Mouse (Mus musculus) kidney, embryonic 15.5 days (tissue): Measurements from ENCODE around the gene Hsd17b1. TPM values are rescaled to one million over a fixed set of nuclear protein-coding genes. Genes with fewer than 3 reads are reported as not detected.

Experiments used
- ATAC-seq: fragments of 200-750 bp; cut with Nextera tagmentation; replicated peaks from 2 replicates; pipeline ENCODE4 v1.8.0; 2017; ENCODE audit warnings: moderate TSS enrichment; ENCODE audit not compliant: low FRiP score
- H3K27ac ChIP-seq: fragments of 300-500 bp; sonication (generic); 2 replicates; pipeline ENCODE4 v1.5.1; 2015; ENCODE audit warnings: mild to moderate bottlenecking, inconsistent platforms
- H3K27me3 ChIP-seq: fragments of 300-500 bp; sonication (generic); 2 replicates; pipeline ENCODE4 v1.6.1; 2015; ENCODE audit warnings: inconsistent platforms
- H3K36me3 ChIP-seq: fragments of 300-500 bp; sonication (generic); 2 replicates; pipeline ENCODE4 v1.6.1; 2015; ENCODE audit warnings: inconsistent platforms
- H3K4me1 ChIP-seq: fragments of 300-500 bp; sonication (generic); 2 replicates; pipeline ENCODE4 v1.6.1; 2015; ENCODE audit warnings: inconsistent platforms
- H3K4me2 ChIP-seq: fragments of 300-500 bp; sonication (generic); 2 replicates; pipeline ENCODE4 v1.6.1; 2015; ENCODE audit warnings: moderate library complexity, mild to moderate bottlenecking, inconsistent platforms
- H3K4me3 ChIP-seq: fragments of 300-500 bp; sonication (generic); replicated peaks from 2 replicates; pipeline ENCODE4 v1.5.1; 2015; ENCODE audit warnings: mild to moderate bottlenecking, inconsistent platforms
- H3K9ac ChIP-seq: fragments of 300-500 bp; sonication (generic); 2 replicates; pipeline ENCODE4 v1.6.1; 2015; ENCODE audit warnings: mild to moderate bottlenecking, inconsistent platforms
- H3K9me3 ChIP-seq: fragments of 300-500 bp; sonication (generic); replicated peaks from 2 replicates; pipeline ENCODE4 v1.6.1; 2016; ENCODE audit warnings: inconsistent platforms
- WGBS: fragments of 180-500 bp; shearing (Covaris S2); methylation state at CpG from one replicate; pipeline ENCODE4 v1.1.7; 2015; ENCODE audit warnings: mixed read lengths; 5-methylcytosine and 5-hydroxymethylcytosine counted together
- polyA plus RNA-seq: library from polyadenylated mRNA; unstranded; fragments of >200 nt; fragmentation: Nextera tagmentation; extraction: Ambion mirVana; gene quantifications from 2 replicates; pipeline ENCODE4 v1.2.1, GENCODE M21; 2015

Hsd17b1 gene
- polyA plus RNA-seq, 1 experiment from 2014 or later, result 0.19 TPM

DNA sequence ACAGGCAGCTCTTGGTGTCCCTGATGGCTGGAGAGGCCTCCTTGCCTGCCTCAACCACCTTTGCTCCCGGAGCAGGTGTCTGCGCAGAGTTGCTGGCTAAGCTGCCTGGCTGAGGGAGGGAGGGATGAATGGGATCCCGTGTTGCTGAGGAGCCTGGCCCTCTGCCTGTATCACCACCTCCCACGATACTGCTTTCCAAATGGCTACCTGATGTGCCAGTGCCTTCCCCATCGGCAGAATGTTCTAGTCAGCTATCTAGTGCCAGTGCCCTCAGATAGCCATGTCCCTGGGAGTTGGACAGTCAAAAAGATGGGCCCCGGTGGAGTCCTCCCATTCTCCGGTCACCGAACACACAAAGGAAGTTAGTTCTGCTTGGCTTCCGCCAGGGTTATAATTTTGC lies 27.9 kb upstream of the Hsd17b1 start:
- Histone ChIP-seq H3K9me3 (no peaks in the 10 kb centered on the region), H3K9ac (no peak overlapping the region), H3K36me3 (peaks cover 67% of the 10 kb centered on the region), H3K4me2 (no peak overlapping the region), H3K4me1 (no peaks in the 10 kb centered on the region), H3K27ac (no peak overlapping the region), H3K27me3 (no peaks in the 10 kb centered on the region), H3K4me3 (no peak overlapping the region)
- WGBS, result 88% methylated on average over 9 of the region's 9 CpGs
- no peak for ATAC-seq

GRCm38 (mm10) chr11:101051051-101051493 lies 27.1 kb upstream of the Hsd17b1 start:
- no peak for ATAC-seq
- 90% methylated on average over 6 of the region's 6 CpGs for WGBS
- Histone ChIP-seq H3K4me3 (no peak overlapping the region), H3K9me3 (no peaks in the 10 kb centered on the region), H3K27me3 (no peaks in the 10 kb centered on the region), H3K36me3 (peaks cover 60% of the 10 kb centered on the region), H3K4me2 (no peak overlapping the region), H3K4me1 (no peaks in the 10 kb centered on the region), H3K9ac (no peak overlapping the region), H3K27ac (no peak overlapping the region)

GRCm38 (mm10) chr11:101051617-101052016 lies 26.6 kb upstream of the Hsd17b1 start:
- peaks cover 56% of the 10 kb centered on the region for H3K36me3 ChIP-seq
- no peak overlapping the region for H3K4me2 ChIP-seq
- no peak for ATAC-seq
- H3K27ac ChIP-seq, result no peak overlapping the region
- no peak overlapping the region for H3K9ac ChIP-seq
- 0 out of 2 replicates have a peak, but pooled peaks cover 2% of the 10 kb centered on the region for H3K4me1 ChIP-seq
- WGBS, result 80% methylated on average over 8 of the region's 8 CpGs
- no peaks in the 10 kb centered on the region for H3K27me3 ChIP-seq
- no peak overlapping the region for H3K4me3 ChIP-seq
- no peaks in the 10 kb centered on the region for H3K9me3 ChIP-seq

DNA sequence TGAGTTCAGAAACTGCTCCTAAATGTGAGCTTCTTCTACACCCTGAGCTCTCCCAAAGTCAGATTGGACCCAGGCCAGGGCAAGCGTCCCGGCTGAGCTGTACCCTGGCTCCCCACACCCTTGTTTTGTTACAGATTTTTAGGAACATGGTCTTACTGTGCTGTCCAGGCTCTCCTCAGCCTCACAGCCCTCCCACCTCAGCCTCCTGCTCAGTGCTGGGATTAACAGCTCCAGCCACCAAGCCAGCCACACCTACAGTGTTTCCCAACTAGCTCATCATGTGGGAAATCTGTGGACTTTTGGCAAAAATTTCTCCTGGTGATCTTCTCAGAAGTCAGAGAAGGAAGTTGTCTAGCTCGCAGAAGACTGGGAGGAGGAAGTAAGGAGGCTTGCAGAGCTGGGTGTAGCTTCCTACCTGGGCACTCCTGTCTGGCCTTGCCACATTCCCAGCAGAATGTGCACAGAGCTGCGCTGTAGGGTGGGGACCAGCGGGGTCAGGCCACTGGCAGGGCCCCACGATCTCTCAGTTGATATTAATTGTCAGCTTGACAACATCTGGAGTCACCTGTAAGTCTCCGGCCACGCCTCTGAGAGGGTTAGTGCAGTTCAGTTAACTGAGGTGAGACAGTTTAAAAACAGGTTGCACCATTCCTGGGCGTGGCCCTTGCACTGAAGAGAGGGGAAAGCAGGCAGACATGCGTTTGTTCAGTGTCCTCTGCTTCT lies 25.3 kb upstream of the Hsd17b1 start:
- 89% methylated on average over 10 of the region's 10 CpGs for WGBS
- no peak overlapping the region for H3K27ac ChIP-seq
- no peak overlapping the region for H3K9ac ChIP-seq

GRCm38 (mm10) chr11:101053974-101054373 lies 24.2 kb upstream of the Hsd17b1 start:
- 100% methylated on average over 1 of the region's 1 CpGs for WGBS
- H3K36me3 ChIP-seq, result peaks cover 54% of the 10 kb centered on the region

More for the DNA sequence above, 25.3 kb upstream of the Hsd17b1 start:
- Histone ChIP-seq H3K4me2 (no peak overlapping the region), H3K4me1 (peaks cover 10% of the 10 kb centered on the region), H3K4me3 (no peak overlapping the region), H3K9me3 (no peaks in the 10 kb centered on the region), H3K36me3 (peaks cover 65% of the 10 kb centered on the region), H3K27me3 (no peaks in the 10 kb centered on the region)
- no peak for ATAC-seq

GRCm38 (mm10) chr11:101055418-101055817 lies 22.8 kb upstream of the Hsd17b1 start:
- Histone ChIP-seq H3K9me3 (no peaks in the 10 kb centered on the region), H3K9ac (no peak overlapping the region), H3K36me3 (peaks cover 41% of the 10 kb centered on the region), H3K4me2 (no peak overlapping the region), H3K4me1 (peaks cover 34% of the 10 kb centered on the region), H3K27me3 (no peaks in the 10 kb centered on the region), H3K4me3 (no peak overlapping the region), H3K27ac (no peak overlapping the region)
- ATAC-seq, result no peak
- whole genome bisulfite sequencing, result 78% methylated on average over 14 of the region's 14 CpGs

More at GRCm38 (mm10) chr11:101053974-101054373, 24.2 kb upstream of the Hsd17b1 start:
- Histone ChIP-seq H3K9ac (no peak overlapping the region), H3K4me1 (peaks cover 20% of the 10 kb centered on the region), H3K9me3 (no peaks in the 10 kb centered on the region), H3K27me3 (no peaks in the 10 kb centered on the region), H3K4me3 (no peak overlapping the region), H3K27ac (no peak overlapping the region), H3K4me2 (no peak overlapping the region)
- ATAC-seq, result no peak

GRCm38 (mm10) chr11:101056885-101057284 lies 21.3 kb upstream of the Hsd17b1 start:
- H3K27ac ChIP-seq, result peak overlapping the region; percentile 38
- WGBS, result 48% methylated on average over 8 of the region's 8 CpGs
- peak; percentile 47; the same call in 1 of the 2 replicates for ATAC-seq
- peaks cover 46% of the 10 kb centered on the region for H3K4me1 ChIP-seq
- no peaks in the 10 kb centered on the region for H3K9me3 ChIP-seq
- H3K4me2 ChIP-seq, result no peak overlapping the region
- H3K4me3 ChIP-seq, result no peak overlapping the region
- H3K27me3 ChIP-seq, result no peaks in the 10 kb centered on the region
- no peak overlapping the region for H3K9ac ChIP-seq
- peaks cover 35% of the 10 kb centered on the region for H3K36me3 ChIP-seq

DNA sequence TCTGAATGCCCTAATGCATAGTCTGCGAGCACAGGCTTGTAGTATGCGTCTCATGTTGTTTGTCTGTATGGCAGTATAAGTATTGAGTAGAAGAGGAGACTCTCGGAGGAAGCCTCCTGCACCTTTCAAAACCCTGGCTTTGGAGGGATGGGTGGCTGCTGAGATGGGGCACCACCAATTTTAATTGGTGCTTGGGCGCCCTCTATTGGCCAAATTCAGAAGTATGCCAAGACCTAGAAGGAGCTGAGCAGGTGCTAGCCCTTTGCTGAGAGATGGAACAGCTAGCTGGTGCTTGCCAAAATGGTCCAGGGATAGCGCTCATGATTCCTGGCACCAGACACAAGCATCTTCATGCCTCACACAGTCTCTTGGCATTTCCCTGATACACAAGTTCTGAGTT lies 20.4 kb upstream of the Hsd17b1 start:
- no peak overlapping the region for H3K9ac ChIP-seq
- H3K4me2 ChIP-seq, result no peak overlapping the region
- no peak for ATAC-seq
- peaks cover 55% of the 10 kb centered on the region for H3K4me1 ChIP-seq
- H3K27me3 ChIP-seq, result no peaks in the 10 kb centered on the region
- no peak overlapping the region for H3K4me3 ChIP-seq
- H3K9me3 ChIP-seq, result no peaks in the 10 kb centered on the region
- 0 out of 2 replicates have a peak overlapping the region, but pooled peaks have one; percentile 38 for H3K27ac ChIP-seq
- WGBS, result 33% methylated on average over 5 of the region's 5 CpGs
- peaks cover 36% of the 10 kb centered on the region for H3K36me3 ChIP-seq

GRCm38 (mm10) chr11:101058726-101059125 lies 19.5 kb upstream of the Hsd17b1 start:
- WGBS, result 46% methylated on average over 5 of the region's 5 CpGs
- H3K4me2 ChIP-seq, result no peak overlapping the region
- no peak for ATAC-seq
- H3K36me3 ChIP-seq, result peaks cover 27% of the 10 kb centered on the region
- peaks cover 64% of the 10 kb centered on the region for H3K4me1 ChIP-seq
- H3K27me3 ChIP-seq, result no peaks in the 10 kb centered on the region
- peak overlapping the region; percentile 87 for H3K27ac ChIP-seq
- no peaks in the 10 kb centered on the region for H3K9me3 ChIP-seq
- H3K4me3 ChIP-seq, result no peak overlapping the region
- H3K9ac ChIP-seq, result no peak overlapping the region

- Histone ChIP-seq H3K27ac (peak overlapping the region; percentile 87), H3K9ac (no peak overlapping the region), H3K36me3 (peaks cover 23% of the 10 kb centered on the region), H3K9me3 (no peaks in the 10 kb centered on the region), H3K27me3 (no peaks in the 10 kb centered on the region), H3K4me2 (no peak overlapping the region), H3K4me1 (peaks cover 71% of the 10 kb centered on the region), H3K4me3 (no peak overlapping the region)
- no peak for ATAC-seq
- 83% methylated on average over 10 of the region's 10 CpGs for WGBS
These were observed 18.7 kb upstream of the Hsd17b1 start for GRCm38 (mm10) chr11:101059473-101059872.

- no peaks in the 10 kb centered on the region for H3K9me3 ChIP-seq
- peaks cover 19% of the 10 kb centered on the region for H3K36me3 ChIP-seq
- H3K27ac ChIP-seq, result peak overlapping the region; percentile 87
- H3K4me3 ChIP-seq, result no peak overlapping the region
- H3K27me3 ChIP-seq, result no peaks in the 10 kb centered on the region
- 49% methylated on average over 8 of the region's 8 CpGs for WGBS
- no peak for ATAC-seq
- no peak overlapping the region for H3K9ac ChIP-seq
- H3K4me1 ChIP-seq, result peaks cover 73% of the 10 kb centered on the region
- no peak overlapping the region for H3K4me2 ChIP-seq
These were observed 18.1 kb upstream of the Hsd17b1 start for GRCm38 (mm10) chr11:101060126-101060525.

GRCm38 (mm10) chr11:101061049-101061448 lies 17.2 kb upstream of the Hsd17b1 start:
- Histone ChIP-seq H3K4me1 (peaks cover 73% of the 10 kb centered on the region), H3K4me2 (no peak overlapping the region), H3K27ac (peak overlapping the region; percentile 87; the same call in 1 of the 2 replicates), H3K36me3 (peaks cover 18% of the 10 kb centered on the region), H3K9ac (no peak overlapping the region), H3K9me3 (no peaks in the 10 kb centered on the region), H3K27me3 (no peaks in the 10 kb centered on the region), H3K4me3 (no peak overlapping the region)
- ATAC-seq, result no peak
- WGBS, result 87% methylated on average over 5 of the region's 5 CpGs
